Mouse (Mus musculus): ENCODE measurements around the gene Samd4b.

Gene Samd4b

GRCm38 (mm10) chr7:28490903-28491302, 107.0 kb downstream of the Samd4b start:
- DNase-seq, result no peak

- DNase-seq, result peak; percentile 20
Measured at GRCm38 (mm10) chr7:28490410-28490809, 107.5 kb downstream of the Samd4b start.

- no peak for DNase-seq
Measured at GRCm38 (mm10) chr7:28488030-28488491, 109.9 kb downstream of the Samd4b start.

- DNase-seq, result no peak
Measured at GRCm38 (mm10) chr7:28484192-28484591, 113.8 kb downstream of the Samd4b start.

- peak; percentile 36 for DNase-seq
Measured at GRCm38 (mm10) chr7:28482854-28483253, 115.1 kb downstream of the Samd4b start.

- DNase-seq, result no peak
Measured at GRCm38 (mm10) chr7:28478854-28479253, 119.1 kb downstream of the Samd4b start.

- no peak for DNase-seq
Measured at GRCm38 (mm10) chr7:28477363-28477762, 120.6 kb downstream of the Samd4b start.

GRCm38 (mm10) chr7:28476191-28476590, 121.8 kb downstream of the Samd4b start:
- DNase-seq, result no peak

- DNase-seq, result no peak
Measured at GRCm38 (mm10) chr7:28467213-28467751, 130.7 kb downstream of the Samd4b start.

GRCm38 (mm10) chr7:28466721-28467212, 131.2 kb downstream of the Samd4b start:
- DNase-seq, result no peak

- DNase-seq, result peak; percentile 95
Measured at GRCm38 (mm10) chr7:28464416-28465212, 133.3 kb downstream of the Samd4b start.

- DNase-seq, result no peak
Measured at GRCm38 (mm10) chr7:28462769-28463168, 135.2 kb downstream of the Samd4b start.

- DNase-seq, result no peak
Measured at GRCm38 (mm10) chr7:28460361-28460760, 137.6 kb downstream of the Samd4b start.

- no peak for DNase-seq
Measured at GRCm38 (mm10) chr7:28452361-28453005, 145.5 kb downstream of the Samd4b start.

- DNase-seq, result no peak
Measured at GRCm38 (mm10) chr7:28451531-28452360, 146.2 kb downstream of the Samd4b start, which contains the start of gene Lrfn1. TSS of gene Lrfn1 (plus strand) at chr7:28451980.

GRCm38 (mm10) chr7:28447865-28448820, 149.8 kb downstream of the Samd4b start:
- no peak for DNase-seq

- no peak for DNase-seq
Measured at GRCm38 (mm10) chr7:28447101-28447830, 150.7 kb downstream of the Samd4b start.

GRCm38 (mm10) chr7:28446446-28446845, 151.5 kb downstream of the Samd4b start:
- DNase-seq, result peak; percentile 45

GRCm38 (mm10) chr7:28444344-28444974, 153.5 kb downstream of the Samd4b start:
- no peak for DNase-seq

GRCm38 (mm10) chr7:28442688-28443087, 155.3 kb downstream of the Samd4b start:
- DNase-seq, result no peak

All from layer of hippocampus, adult 9-11 months (tissue).